Mouse (Mus musculus): ENCODE measurements around the gene Tmem145.

The Tmem145 gene

DNA sequence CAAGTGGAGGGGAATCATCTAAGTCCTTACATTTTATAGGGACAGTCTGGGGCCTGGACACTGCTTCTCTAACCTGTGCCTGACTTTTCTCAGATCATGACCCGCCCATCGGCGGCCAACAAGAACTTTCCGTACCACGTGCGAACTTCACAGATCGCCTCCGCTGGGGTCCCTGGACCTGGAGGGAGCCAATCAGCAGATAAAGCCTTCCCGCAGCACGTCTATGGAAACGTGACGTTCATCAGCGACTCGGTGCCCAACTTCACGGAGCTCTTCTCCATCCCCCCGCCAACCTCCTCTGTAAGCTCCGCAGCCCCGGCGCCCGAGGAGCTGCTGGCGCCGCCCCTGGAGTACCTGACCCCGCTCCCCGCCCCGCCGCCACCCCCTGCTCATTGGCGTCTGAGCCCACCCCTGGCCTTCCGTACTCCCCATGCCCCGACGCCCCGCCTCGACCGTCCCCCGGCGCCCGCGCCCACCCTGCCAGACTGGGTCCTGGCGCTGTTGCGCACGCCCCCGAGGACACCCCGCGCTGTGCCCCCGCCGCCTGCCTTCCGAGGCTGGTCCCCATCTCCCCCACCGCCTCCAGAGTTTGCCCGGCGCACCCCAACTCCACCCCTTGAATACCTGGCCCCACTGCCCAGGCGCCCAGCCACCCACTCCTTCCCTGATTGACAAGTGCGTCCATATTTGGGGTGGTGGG lies 8.8 kb downstream of the Tmem145 start:
- in situ Hi-C loops (cut with MboI; ENCODE audit: unreplicated experiment in 2 of 2) = loop anchor here (5.0 kb wide), 3 partner anchors 32 to 212 kb away; no protein-coding TSS in a partner anchor

DNA sequence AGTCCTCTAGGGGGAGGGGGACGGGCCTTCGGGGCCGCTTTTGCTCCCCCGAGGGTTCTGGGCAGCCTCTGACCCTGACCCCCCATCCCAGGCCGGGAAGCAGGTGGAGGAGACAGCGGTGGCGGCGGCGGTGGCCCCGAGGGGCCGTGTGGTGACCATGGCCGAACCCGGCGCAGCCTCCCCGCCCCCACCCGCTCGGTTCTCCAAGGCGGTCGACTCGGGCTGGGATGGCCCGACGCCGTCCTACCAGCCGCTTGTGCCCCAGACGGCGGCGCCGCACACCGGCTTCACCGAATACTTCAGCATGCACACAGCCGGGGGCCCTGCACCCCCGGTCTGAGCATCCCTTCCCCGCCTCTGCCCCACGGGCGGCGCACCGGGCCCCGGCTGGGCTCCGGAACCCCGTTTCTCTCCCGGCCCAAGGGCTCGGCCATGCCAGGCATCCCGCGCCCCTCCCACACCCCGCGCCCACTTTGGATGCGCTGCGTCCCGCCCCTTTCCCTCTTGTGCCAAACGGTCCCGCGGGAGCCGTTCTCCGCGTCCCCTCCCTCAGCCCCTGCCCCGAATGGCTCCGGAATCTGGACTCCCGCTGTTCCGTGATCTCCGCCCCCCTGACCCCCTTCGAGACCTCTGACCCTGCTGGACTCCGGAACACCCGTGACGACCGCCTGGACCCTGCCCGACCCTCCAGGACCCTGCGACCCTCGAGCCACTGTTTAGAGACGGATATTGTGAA lies 9.6 kb downstream of the Tmem145 start:
- in situ Hi-C loops (cut with MboI; ENCODE audit: unreplicated experiment in 2 of 2) = loop anchor here (5.0 kb wide), 3 partner anchors 33 to 213 kb away; no protein-coding TSS in a partner anchor

DNA sequence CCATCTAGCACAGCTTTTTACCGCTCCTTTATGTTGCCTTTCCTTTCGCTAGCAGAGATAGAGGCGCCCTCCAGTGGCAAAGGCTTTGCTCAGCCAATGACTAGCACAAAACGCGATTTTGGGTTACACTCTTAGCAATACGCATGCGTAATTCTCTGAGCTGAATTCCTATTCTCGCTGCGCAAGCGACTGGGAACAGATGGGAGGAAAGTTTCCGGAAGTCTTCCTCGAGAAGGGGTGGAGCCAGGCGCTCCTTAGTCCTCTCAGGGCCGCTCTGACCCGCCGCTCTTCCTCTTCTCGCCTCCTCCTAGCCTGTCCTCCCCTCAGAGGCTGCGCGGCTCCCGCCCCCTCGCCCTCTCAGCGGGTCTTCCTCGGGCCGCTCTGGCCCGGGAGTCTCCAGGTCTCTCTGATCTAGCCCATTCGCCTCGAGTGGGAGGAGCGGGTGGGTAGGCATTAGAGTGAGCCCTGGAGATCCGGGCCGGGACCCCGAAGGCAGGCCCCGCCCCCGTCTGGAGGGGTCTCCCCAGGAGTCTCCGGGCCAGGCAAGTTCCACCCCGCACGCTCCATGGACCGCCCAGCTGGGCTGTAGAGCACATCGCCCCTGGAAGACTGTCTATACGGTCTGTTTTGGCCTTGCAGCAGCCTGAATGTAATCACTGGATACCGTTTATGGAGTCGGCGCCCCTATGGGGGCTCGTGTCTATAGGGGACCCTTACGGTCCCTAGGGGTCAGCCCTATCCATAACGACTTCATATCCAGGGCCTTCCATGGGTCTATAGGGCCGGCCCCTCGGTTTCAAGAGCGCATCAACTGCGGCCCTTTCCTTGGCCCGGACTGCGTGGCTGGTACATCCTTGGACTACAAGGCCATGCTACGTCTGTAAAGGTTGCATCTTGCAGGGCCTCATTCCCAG lies 10.9 kb downstream of the Tmem145 start, which contains the start of gene Megf8:
TSS of gene Megf8 (plus strand) at position 633 of the 914 bp plus-strand sequence.
- in situ Hi-C loops (cut with MboI; ENCODE audit: unreplicated experiment in 2 of 2) = loop anchor here (5.0 kb wide), 3 partner anchors 34 to 214 kb away; no protein-coding TSS in a partner anchor

DNA sequence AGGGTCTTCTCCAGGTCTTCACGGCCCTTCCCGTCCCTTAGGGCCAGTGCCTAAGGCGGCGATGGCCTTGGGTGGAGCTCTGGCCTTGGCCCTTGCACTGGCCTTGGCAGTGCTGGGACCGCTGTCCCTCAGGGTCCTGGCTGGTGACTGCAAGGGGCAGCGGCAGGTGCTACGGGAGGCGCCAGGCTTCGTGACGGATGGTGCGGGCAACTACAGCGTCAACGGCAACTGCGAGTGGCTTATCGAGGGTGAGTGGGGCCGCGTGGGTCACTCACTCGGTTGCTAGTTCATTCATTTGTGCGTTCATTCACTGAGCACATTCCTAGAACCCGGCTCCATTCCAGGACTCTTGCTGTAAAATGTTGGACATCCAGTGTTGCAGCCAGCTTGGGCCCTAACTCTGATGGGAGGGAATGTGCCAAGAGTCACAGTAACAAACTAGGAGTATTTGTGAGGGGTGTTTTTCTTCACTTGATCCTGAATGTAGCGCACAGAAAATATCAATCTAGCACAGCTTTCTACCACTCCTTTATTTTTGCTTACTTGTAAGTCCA lies 11.6 kb downstream of the Tmem145 start:
- in situ Hi-C loops (cut with MboI; ENCODE audit: unreplicated experiment in 2 of 2) = loop anchor here (5.0 kb wide), 3 partner anchors 35 to 215 kb away; no protein-coding TSS in a partner anchor

DNA sequence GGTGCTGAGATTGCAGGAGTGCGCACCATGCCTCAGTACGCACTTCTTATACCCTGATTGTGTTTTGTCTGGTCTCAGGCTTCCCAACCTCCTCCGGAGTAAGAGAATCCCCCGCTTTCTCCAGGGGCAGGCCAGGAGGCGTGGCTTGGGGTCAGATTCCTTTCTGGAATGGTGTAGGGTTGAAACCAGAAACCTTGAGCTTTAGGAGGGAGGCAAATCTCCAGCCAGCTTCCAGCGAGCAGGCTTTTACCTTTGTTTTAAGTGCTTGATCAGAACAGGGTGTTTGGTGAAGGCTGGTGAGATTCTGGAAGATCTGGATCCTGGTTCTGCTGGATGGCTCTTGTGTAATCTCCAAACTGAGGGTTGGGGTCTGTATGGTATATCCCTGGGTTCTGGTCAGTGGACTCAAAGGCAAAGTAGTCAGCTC lies 16.2 kb downstream of the Tmem145 start:
- in situ Hi-C loops (cut with MboI; ENCODE audit: unreplicated experiment in 2 of 2) = no loop called here

DNA sequence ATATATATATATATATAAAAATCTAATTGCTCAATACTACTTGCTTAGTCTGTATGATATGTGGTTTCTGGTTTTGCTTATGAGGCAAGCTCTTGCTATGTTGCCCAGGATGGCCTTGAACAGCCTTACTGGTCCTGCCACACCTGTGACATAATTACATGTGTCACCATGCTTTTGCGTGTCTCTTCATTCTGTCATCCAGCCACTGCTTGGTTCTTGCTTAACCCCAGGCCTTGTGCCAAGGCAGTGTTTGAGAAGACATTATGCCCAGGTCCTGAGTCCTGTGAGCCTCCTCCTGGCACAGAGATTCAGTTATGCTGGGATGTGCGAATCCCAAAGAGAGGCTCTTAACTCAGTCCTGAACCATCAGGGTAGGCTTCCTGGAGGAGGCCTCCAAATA lies 17.3 kb downstream of the Tmem145 start:
- in situ Hi-C loops (cut with MboI; ENCODE audit: unreplicated experiment in 2 of 2) = no loop called here

DNA sequence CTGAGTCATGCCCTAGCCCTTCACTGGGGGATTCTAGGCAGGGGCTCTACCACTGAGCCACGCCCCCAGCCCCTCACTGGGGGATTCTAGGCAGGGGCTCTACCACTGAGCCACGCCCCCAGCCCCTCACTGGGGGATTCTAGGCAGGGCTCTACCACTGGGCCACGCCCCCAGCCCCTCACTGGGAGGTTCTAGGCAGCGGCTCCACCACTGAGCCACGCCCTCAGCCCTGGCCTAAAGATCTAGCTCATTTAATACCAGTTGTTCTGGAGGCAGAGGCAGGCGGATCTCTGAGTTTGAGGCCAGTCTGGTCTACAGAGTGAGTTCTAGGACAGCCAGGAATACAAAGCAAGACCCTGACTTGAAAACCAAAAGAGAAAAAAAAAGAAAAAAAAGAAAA lies 19.5 kb downstream of the Tmem145 start:
- in situ Hi-C loops (cut with MboI; ENCODE audit: unreplicated experiment in 2 of 2) = loop anchor here (5.0 to 25.0 kb wide), 4 partner anchors 77 to 513 kb away; no protein-coding TSS in a partner anchor

DNA sequence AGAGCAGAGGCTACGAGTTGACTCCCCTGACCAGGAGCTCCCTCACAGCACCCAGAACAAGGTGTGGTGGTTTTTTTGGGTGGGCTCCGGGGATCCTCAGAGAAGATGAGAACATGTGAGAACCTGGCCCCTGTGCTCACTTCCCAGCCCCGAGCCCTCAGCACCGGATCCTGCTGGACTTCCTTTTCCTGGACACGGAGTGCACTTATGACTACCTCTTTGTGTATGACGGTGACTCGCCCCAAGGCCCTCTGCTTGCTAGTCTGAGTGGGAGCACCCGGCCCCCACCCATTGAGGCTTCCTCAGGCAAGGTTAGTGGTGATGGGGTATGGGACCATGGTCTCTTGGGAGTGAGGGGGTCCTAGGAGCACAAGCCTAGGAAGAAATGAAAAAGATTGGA lies 20.3 kb downstream of the Tmem145 start:
- in situ Hi-C loops (cut with MboI; ENCODE audit: unreplicated experiment in 2 of 2) = loop anchor here (5.0 to 25.0 kb wide), 4 partner anchors 76 to 514 kb away; no protein-coding TSS in a partner anchor

DNA sequence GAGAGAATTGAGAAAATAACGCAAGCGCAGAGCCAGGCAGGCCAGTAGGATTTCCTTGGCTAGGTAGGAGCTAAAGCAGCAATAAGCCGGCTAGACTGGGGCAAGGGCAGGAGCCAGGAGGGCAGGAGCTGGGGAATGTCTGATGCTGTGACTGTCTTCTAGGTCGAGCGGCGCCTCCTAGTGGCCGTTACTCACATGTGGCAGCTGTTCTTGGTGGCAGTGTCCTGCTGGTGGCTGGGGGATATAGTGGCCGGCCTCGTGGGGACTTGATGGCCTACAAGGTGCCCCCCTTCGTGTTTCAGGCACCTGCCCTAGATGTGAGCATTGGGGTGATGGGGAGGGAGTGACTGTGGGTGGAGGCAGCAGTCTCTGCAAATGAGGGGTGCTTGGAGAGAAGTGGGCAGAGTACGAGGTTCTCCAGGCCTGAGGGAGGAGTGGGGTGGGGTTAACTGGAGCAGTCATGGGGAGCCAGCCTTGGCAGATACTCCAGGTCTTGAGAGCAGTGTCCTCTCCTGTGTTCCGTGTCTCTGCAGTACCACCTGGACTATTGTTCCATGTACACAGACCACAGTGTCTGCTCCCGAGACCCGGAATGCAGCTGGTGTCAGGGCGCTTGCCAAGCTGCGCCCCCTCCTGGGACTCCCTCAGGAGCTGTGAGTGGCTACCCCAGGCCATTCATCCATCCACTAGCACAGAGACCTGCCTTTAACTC lies 27.8 kb downstream of the Tmem145 start:
- in situ Hi-C loops (cut with MboI; ENCODE audit: unreplicated experiment in 2 of 2) = loop anchor here (5.0 to 25.0 kb wide), 2 partner anchors 146 to 521 kb away; no protein-coding TSS in a partner anchor

DNA sequence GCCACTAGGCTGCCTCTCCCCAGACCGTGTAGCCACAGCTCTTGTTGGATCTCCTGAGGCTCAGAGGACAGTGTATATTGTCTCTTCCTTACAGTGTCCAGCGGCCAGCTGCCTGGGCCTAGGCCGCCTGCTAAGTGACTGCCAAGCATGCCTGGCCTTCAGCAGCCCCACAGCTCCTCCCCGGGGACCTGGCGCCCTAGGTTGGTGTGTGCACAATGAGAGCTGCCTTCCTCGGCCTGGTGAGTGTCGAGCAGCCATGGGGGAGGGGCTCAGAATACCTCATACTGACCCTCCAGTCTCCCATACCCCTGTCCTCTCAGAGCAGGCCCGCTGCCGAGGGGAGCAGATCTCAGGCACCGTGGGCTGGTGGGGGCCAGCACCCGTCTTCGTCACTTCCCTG lies 28.6 kb downstream of the Tmem145 start:
- in situ Hi-C loops (cut with MboI; ENCODE audit: unreplicated experiment in 2 of 2) = loop anchor here (5.0 to 25.0 kb wide), 2 partner anchors 147 to 522 kb away; no protein-coding TSS in a partner anchor

DNA sequence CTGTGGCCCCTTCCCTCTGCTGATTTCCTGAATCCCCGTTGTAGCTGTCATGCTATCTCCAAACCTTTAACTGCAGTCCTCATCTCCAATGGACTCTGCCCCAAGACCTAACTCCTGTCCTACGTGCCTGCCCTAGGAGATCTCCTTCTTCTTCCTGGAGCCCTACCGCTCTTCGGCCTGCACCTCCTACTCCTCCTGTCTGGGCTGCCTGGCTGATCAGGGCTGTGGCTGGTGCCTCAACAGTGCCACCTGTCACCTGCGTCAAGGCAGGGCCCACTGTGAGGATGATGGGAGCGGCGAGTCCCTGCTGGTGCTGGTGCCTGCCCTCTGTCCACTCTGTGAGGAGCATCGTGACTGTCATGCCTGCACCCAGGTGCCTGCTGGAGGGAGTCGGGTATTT lies 33.4 kb downstream of the Tmem145 start:
- in situ Hi-C loops (cut with MboI; ENCODE audit: unreplicated experiment in 2 of 2) = loop anchor here in 1 of 2 experiments (25.0 kb wide), 1 partner anchor 527 kb away; no protein-coding TSS in a partner anchor

DNA sequence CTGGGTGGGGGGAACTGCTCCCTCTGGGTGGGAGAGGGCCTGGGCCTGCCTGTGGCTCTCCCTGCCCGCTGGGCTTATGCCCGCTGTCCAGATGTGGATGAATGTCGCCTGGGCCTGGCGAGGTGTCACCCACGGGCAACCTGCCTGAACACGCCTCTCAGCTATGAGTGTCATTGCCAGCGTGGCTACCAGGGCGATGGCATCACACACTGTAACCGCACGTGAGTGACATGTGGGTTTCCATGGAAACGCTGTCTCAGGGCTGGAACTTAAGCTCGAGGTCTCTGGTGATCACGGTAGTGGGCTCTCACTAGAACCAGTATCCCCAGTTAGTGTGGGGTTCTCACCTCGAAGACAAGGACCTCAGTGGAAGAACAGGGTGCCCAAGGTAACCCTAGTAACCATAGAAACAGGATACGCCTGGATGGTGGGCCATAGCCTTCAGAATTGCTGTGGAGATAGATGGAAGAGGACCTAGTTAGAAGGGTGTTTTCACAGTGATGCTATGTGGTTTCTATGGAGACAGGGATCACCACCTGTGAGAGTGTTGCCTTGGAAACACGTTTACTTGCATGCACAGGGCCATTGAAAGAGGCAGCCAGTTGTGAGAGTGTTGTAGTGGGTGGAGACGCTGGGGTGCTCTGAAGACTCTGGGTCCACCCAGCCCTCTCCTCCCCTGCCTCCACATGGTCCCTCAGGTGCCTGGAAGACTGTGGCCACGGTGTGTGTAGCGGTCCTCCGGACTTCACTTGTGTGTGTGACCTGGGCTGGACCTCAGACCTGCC lies 35.3 kb downstream of the Tmem145 start:
- in situ Hi-C loops (cut with MboI; ENCODE audit: unreplicated experiment in 2 of 2) = loop anchor here in 1 of 2 experiments (25.0 kb wide), 1 partner anchor 529 kb away; no protein-coding TSS in a partner anchor

DNA sequence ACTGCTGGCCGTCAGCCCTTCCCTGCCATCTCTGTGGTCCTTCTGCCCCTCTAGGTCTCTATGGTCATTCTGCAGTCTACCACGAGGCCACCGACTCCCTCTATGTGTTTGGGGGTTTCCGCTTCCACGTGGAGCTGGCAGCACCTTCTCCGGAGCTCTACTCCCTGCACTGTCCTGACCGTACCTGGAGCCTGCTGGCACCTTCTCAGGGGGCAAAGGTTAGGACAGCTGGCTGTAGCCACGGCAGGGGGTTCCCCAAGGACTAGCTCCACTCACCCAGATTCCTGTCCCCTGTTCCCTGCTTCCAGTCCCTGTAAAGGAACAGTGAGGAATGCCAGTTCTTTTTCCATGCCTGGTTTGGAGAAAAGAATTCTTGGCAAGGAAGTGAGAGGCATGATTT lies 43.0 kb downstream of the Tmem145 start:
- in situ Hi-C loops (cut with MboI; ENCODE audit: unreplicated experiment in 2 of 2) = loop anchor here in 1 of 2 experiments (25.0 kb wide), 1 partner anchor 537 kb away; no protein-coding TSS in a partner anchor

DNA sequence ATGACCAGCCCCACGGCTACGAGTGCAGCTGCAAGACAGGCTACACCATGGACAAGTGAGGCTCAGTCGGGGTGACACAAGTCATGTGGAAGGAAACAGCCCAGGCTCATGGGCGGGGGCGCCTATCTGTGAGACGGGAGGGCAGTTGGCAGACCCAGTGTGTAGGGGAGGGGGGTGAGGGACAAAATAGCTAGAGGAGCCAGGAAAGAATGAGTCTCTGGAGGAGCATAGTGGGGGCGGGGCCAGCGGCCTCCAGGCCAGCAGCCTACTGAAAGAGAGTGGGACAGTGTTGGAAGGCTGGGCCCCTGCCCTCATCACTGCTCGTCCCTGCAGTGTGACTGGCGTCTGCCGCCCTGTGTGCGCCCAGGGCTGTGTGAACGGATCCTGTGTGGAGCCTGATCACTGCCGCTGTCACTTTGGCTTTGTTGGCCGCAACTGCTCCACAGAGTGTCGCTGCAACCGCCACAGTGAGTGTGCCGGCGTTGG lies 52.9 kb downstream of the Tmem145 start:
- in situ Hi-C loops (cut with MboI; ENCODE audit: unreplicated experiment in 2 of 2) = no loop called here

DNA sequence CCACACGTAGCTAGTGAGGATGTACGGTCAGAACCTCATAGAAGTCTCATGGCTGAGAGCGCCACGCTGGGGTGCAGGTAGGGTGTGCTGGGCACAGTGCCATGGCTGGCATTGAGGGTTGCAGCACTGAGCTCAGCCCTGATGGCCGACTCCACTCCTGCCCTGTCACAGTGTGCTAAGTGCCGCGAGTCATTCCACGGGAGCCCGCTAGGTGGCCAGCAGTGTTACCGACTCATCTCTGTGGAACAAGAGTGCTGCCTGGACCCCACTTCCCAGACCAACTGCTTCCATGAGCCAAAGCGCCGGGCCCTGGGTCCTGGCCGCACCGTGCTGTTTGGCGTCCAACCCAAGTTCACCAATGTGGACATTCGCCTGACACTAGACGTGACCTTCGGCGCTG lies 57.2 kb downstream of the Tmem145 start:
- in situ Hi-C loops (cut with MboI; ENCODE audit: unreplicated experiment in 2 of 2) = no loop called here

DNA sequence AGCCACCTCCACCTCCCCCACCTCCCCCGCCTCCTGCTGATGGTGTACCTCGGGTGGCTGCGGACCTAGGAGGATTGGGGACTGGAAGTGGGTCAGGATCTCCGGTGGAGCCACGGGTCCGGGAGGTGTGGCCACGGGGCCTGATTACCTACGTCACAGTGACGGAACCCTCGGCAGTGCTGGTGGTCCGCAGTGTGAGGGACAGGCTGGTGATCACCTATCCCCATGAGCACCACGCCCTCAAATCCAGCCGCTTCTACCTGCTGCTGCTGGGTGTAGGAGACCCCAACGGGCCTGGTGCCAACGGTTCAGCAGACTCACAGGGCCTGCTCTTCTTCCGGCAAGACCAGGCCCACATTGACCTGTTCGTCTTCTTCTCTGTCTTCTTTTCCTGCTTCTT lies 57.7 kb downstream of the Tmem145 start:
- in situ Hi-C loops (cut with MboI; ENCODE audit: unreplicated experiment in 2 of 2) = no loop called here

All from v-Abl transformed pro-B cells (cell line).